Mouse (Mus musculus) liver, embryonic 11.5 days (tissue): ENCODE results near the gene Olfr62. TPM values are rescaled to one million over a fixed set of nuclear protein-coding genes. Genes with fewer than 3 reads are reported as not detected.

Experiments
- ATAC-seq: fragments of 200-750 bp; cut with Nextera tagmentation; replicated peaks from 2 replicates; pipeline ENCODE4 v1.8.0; 2017; ENCODE audit warnings: moderate number of reproducible peaks, mild to moderate bottlenecking, moderate TSS enrichment, moderate library complexity; ENCODE audit not compliant: low FRiP score
- DNase-seq: peaks from one replicate; pipeline ENCODE4 v3.0.0-alpha.2; 2017; ENCODE audit warnings: low spot score
- H3K27ac ChIP-seq: fragments of 300-500 bp; sonication (generic); 2 replicates; pipeline ENCODE4 v1.5.1; 2014; ENCODE audit warnings: mild to moderate bottlenecking, low read depth, low read length, control low read depth
- H3K27me3 ChIP-seq: fragments of 300-500 bp; sonication (generic); replicated peaks from 2 replicates; pipeline ENCODE4 v1.6.1; 2014; ENCODE audit warnings: low read length, mixed read lengths; ENCODE audit not compliant: control insufficient read depth, insufficient read depth
- H3K36me3 ChIP-seq: fragments of 300-500 bp; sonication (generic); 2 replicates; pipeline ENCODE4 v1.6.1; 2014; ENCODE audit warnings: mild to moderate bottlenecking, low read length, moderate library complexity, mixed read lengths; ENCODE audit not compliant: control insufficient read depth, insufficient read depth
- H3K4me1 ChIP-seq: fragments of 300-500 bp; sonication (generic); replicated peaks from 2 replicates; pipeline ENCODE4 v1.6.1; 2014; ENCODE audit warnings: low read length, mixed read lengths; ENCODE audit not compliant: control insufficient read depth, insufficient read depth
- H3K4me2 ChIP-seq: fragments of 300-500 bp; sonication (generic); 2 replicates; pipeline ENCODE4 v1.6.1; 2014; ENCODE audit warnings: mild to moderate bottlenecking, control low read depth, moderate library complexity
- H3K4me3 ChIP-seq: fragments of 300-500 bp; sonication (generic); 2 replicates; pipeline ENCODE4 v1.5.1; 2014; ENCODE audit warnings: low read depth, low read length, control low read depth
- H3K9ac ChIP-seq: fragments of 300-500 bp; sonication (generic); 2 replicates; pipeline ENCODE4 v1.6.1; 2014; ENCODE audit warnings: low read depth, low read length, control low read depth
- H3K9me3 ChIP-seq: fragments of 300-500 bp; sonication (generic); 2 replicates; pipeline ENCODE4 v1.6.1; 2016; ENCODE audit warnings: low read length, inconsistent platforms, mixed read lengths; ENCODE audit not compliant: control insufficient read depth
- WGBS: fragments of 180-500 bp; shearing (Covaris S2); extraction: QIAGEN DNeasy Blood & Tissue Kit; methylation state at CpG from one replicate; pipeline ENCODE4 v1.1.7; 2014; 5-methylcytosine and 5-hydroxymethylcytosine counted together
- polyA plus RNA-seq: library from polyadenylated mRNA; unstranded; fragments of >200 nt; fragmentation: Nextera tagmentation; extraction: Ambion mirVana; gene quantifications from 2 replicates; pipeline ENCODE4 v1.2.1, GENCODE M21; 2014

Olfr62 gene
- polyA plus RNA-seq, 1 experiment from 2014 or later = not detected

DNA sequence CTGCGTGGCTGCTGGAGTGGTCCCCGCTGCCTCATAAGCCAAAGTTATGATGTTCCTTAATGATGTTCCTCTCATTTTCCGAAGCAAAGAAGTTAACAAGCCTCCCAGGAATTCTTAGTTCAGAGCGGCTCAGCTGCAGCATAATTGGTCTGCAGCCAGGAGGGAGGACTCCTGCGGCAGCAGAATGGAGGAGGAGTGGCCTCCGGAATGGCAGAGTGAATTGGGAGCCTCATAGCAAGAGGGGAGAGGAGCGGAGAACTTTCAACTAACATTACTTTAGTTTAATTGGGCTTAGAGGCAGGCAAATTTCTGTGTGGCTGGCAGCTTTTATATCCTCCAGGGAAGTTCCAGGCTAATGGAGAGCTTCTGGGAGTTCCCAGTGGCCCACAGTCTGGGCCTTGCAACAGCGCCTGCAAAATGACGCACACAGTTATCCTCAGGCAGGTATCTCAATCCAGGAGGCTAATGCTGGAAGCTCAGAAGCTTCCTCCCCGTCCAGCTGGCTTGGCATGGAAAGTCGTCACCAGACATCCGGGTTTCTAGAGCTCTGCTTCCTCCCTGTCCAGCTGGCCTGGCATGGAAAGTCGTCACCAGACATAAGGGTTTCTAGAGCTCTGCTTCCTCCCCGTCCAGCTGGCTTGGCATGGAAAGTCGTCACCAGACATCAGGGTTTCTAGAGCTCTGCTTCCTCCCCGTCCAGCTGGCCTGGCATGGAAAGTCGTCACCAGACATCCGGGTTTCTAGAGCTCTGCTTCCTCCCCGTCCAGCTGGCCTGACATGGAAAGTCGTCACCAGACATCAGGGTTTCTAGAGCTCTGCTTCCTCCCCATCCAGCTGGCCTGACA, 16.2 kb upstream of the Olfr62 start:
- no peaks in the 10 kb centered on the region for H3K4me1 ChIP-seq
- no peak overlapping the region for H3K9ac ChIP-seq
- H3K36me3 ChIP-seq = no peaks in the 10 kb centered on the region
- no peak overlapping the region for H3K27ac ChIP-seq
- no peak for DNase-seq
- 46% methylated on average over 20 of the region's 20 CpGs for WGBS
- no peak overlapping the region for H3K4me2 ChIP-seq
- no peaks in the 10 kb centered on the region; the same call in 1 of the 2 replicates for H3K27me3 ChIP-seq
- H3K9me3 ChIP-seq = no peaks in the 10 kb centered on the region
- H3K4me3 ChIP-seq = no peak overlapping the region
- ATAC-seq = no peak

DNA sequence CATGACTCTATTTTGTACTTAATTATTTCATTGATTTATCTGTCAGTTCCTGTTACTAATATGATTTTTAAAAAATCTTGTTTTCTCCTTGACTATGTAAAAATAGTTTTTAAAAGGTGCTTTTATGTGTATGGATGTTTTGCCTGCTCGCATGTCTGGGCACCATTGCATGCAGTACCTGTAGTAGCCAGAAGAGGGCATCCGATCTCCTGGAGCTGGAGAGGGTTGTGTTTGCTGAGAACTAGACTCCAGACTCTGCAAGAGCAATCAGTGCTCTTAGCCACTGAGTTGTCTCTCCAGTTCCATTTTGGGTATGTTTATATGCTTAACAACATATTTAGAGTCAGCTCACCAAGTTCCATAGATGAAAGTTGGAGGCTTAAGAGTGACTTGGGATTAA, 13.5 kb upstream of the Olfr62 start:
- WGBS = 12% methylated on average over 2 of the region's 2 CpGs
- no peak overlapping the region for H3K27ac ChIP-seq
- no peaks in the 10 kb centered on the region for H3K36me3 ChIP-seq
- H3K4me1 ChIP-seq = no peaks in the 10 kb centered on the region
- ATAC-seq (no peak), DNase-seq (peak; percentile 43)
- no peak overlapping the region for H3K4me2 ChIP-seq
- no peaks in the 10 kb centered on the region; the same call in 1 of the 2 replicates for H3K27me3 ChIP-seq
- H3K4me3 ChIP-seq = no peak overlapping the region
- H3K9me3 ChIP-seq = no peaks in the 10 kb centered on the region
- H3K9ac ChIP-seq = no peak overlapping the region

DNA sequence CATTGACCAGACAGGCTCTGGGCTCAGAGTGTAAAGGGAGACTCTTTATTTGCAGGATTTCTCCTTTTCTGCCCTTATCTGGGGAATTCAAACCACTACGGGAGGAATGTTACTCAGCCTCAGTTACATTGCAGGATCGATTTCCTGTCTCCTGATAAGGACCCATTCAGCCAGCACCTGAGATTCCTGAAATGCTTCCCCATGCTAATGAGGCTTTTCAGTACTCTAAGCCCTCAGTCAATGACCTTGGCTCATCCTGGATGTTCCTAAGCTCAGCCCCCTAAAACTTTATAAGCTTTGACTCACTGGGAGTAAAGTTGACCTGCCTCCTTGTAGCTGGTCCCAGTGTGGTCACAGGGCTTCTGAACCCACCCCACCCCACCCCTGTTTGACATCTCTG, 28.3 kb downstream of the Olfr62 start:
- H3K4me2 ChIP-seq = no peak overlapping the region
- H3K36me3 ChIP-seq = no peaks in the 10 kb centered on the region
- H3K27me3 ChIP-seq = no peaks in the 10 kb centered on the region
- H3K27ac ChIP-seq = no peak overlapping the region
- no peak overlapping the region for H3K9ac ChIP-seq
- DNase-seq = no peak
- no peaks in the 10 kb centered on the region for H3K4me1 ChIP-seq
- ATAC-seq = no peak
- no peaks in the 10 kb centered on the region for H3K9me3 ChIP-seq
- 10% methylated on average over 2 of the region's 2 CpGs for WGBS
- no peak overlapping the region for H3K4me3 ChIP-seq

DNA sequence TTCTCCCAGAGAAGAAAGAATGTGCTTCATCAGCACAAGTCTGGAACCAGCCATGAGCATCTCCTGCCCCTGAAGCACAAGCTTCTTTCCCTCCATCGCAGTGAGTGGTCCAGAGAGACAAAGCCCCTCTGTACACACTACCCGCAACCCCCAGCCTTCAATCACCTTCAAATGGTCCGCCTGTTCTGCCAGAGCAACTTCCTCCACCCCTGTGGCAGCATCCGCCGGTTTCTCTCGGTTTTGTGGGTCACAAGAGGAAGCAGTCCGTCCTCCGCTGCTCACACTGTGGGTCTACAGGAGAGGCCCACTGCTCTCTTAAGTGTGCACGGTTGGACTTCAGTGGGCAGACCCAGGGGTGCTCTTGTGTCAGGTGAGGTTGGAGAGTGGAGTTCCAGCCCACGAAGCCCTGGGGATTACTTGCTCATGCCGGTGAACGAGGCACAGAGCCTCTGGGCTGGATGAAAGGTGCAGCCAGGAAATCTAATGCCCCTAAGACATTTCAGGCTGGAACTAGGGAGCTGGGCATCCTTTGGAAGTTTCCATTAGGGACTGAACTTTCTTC, 33.7 kb downstream of the Olfr62 start, which contains the start of gene Olfr1342:
TSS of gene Olfr1342 (minus strand) at position 345 of the 562 bp plus-strand sequence.
- Histone ChIP-seq H3K9ac (no peak within 1 kb of the TSS), H3K27ac (no peak within 1 kb of the TSS), H3K4me1 (no peaks in the 10 kb centered on the region), H3K4me2 (no peak within 1 kb of the TSS), H3K27me3 (no peaks in the 10 kb centered on the region), H3K9me3 (no peaks in the 10 kb centered on the region), H3K4me3 (no peak within 1 kb of the TSS), H3K36me3 (no peaks in the 10 kb centered on the region)
- no peak for DNase-seq
- WGBS = 40% methylated on average over 12 of the region's 12 CpGs
- no peak for ATAC-seq

DNA sequence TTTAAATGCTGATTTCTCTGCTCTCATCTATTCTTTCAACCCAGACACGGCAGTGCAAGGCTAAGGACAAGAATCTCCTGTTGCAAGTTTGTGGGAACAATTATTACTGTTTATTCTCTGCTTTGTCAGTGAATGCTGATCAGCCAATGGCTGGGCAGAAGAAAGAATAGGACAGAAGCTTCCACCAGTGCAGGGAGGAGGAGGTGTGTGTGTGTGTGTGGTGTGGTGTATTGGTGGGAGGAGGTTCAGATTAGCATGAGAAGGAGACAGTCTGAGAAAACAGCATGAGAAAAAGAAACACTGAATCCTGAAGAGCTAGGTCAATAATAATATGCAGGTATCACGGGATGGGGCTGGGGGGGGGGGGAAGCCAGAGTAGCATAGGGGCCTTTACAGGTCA, 35.1 kb downstream of the Olfr62 start:
- no peak overlapping the region for H3K9ac ChIP-seq
- H3K4me2 ChIP-seq = no peak overlapping the region
- no peaks in the 10 kb centered on the region for H3K4me1 ChIP-seq
- no peaks in the 10 kb centered on the region for H3K27me3 ChIP-seq
- H3K36me3 ChIP-seq = no peaks in the 10 kb centered on the region
- H3K9me3 ChIP-seq = no peaks in the 10 kb centered on the region
- ATAC-seq = no peak
- no peak overlapping the region for H3K4me3 ChIP-seq
- no peak for DNase-seq
- H3K27ac ChIP-seq = no peak overlapping the region
- 49% methylated on average over 2 of the region's 2 CpGs for WGBS

DNA sequence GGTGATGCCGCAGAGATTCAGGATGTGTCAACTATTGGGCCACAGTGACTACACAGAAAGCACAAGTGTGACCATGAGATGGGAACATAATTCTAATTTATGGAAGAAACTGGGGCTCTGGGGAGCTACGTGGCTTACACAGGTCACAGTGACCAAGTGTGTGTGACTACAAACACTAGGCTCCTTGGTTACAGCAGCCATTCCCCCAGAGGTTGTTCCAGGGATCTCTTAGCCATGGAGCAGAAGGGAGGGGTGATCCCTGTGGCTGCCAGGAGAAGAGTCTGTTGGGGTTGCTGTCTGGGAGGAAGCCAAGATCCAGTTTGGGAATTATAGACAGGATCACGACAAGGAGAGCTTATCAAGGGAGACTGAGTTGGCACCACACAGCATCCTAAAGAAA, 44.5 kb downstream of the Olfr62 start, which contains the start of gene Olfr1341:
TSS of gene Olfr1341 (plus strand) at position 301 of the 400 bp plus-strand sequence.
- Histone ChIP-seq H3K27me3 (no peaks in the 10 kb centered on the region), H3K4me1 (no peaks in the 10 kb centered on the region), H3K4me2 (no peak within 1 kb of the TSS), H3K4me3 (no peak within 1 kb of the TSS), H3K27ac (no peak within 1 kb of the TSS), H3K36me3 (no peaks in the 10 kb centered on the region), H3K9ac (no peak within 1 kb of the TSS), H3K9me3 (no peaks in the 10 kb centered on the region)
- WGBS = 73% methylated on average over 3 of the region's 3 CpGs
- no peak for DNase-seq
- no peak for ATAC-seq

DNA sequence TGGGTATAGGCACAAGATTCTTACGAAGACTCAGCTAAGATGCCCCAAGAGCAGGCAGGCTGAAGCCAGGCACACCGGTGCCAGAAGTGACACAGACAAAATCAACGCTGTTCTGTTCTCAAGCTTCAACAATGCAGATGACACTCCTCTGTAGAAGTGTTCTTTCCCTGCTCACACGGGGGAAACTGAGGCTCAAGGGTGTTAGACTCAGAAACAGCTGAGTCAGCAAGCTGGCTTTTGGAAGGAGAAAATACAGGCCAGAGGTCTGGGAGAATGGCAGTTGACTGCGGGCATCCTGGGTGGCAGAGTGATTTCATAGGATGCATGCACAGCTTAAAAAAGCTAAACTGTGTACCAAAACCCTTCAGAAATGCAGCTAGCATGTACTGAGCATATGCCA, 49.3 kb downstream of the Olfr62 start:
- no peak for ATAC-seq
- no peak for DNase-seq
- Histone ChIP-seq H3K36me3 (no peaks in the 10 kb centered on the region), H3K27me3 (no peaks in the 10 kb centered on the region), H3K9ac (no peak overlapping the region), H3K4me2 (no peak overlapping the region), H3K4me1 (no peaks in the 10 kb centered on the region), H3K4me3 (no peak overlapping the region), H3K9me3 (no peaks in the 10 kb centered on the region), H3K27ac (no peak overlapping the region)
- 70% methylated on average over 5 of the region's 5 CpGs for WGBS

DNA sequence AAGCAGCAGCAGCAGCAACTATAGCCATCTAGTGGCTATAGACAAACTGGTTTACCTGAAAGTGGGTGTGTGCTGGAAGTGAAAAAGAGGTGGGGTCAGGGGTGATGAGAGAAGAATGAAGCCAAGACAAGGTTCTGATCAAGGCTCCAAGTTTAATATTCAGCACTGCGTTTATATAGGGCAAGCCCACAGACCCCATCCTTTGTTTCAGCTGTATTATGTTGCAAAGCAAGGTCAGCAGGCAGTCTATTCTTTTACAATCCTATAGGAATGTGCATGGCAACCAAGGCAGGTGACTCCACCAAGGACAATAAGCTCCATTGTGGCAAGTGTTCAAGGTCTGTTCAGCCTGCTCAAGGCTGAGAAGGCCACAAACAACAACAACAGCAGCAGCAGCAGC, 52.9 kb downstream of the Olfr62 start:
- Histone ChIP-seq H3K9me3 (no peaks in the 10 kb centered on the region), H3K9ac (no peak overlapping the region), H3K36me3 (no peaks in the 10 kb centered on the region), H3K27me3 (no peaks in the 10 kb centered on the region), H3K27ac (no peak overlapping the region), H3K4me2 (no peak overlapping the region), H3K4me1 (no peaks in the 10 kb centered on the region), H3K4me3 (no peak overlapping the region)
- ATAC-seq = no peak
- DNase-seq = no peak
- 41% methylated on average over 1 of the region's 1 CpGs for WGBS
